Mouse (Mus musculus) olfactory bulb, adult 2 months (tissue): ENCODE measurements around the gene Krt26.

Source experiments
- CTCF ChIP-seq: fragments of 200-500 bp; IDR thresholded peaks from 2 replicates; pipeline ENCODE4 v1.5.1; 2012; ENCODE audit warnings: low read depth, mild to moderate bottlenecking, low read length, moderate library complexity; ENCODE audit not compliant: insufficient read depth
- POLR2A ChIP-seq: fragments of 200-500 bp; IDR thresholded peaks from 2 replicates; pipeline ENCODE4 v1.6.1; 2012; ENCODE audit warnings: mild to moderate bottlenecking, low read depth, low read length, moderate library complexity; ENCODE audit not compliant: insufficient read depth

- TF ChIP-seq POLR2A (no peak), CTCF (no peak)
These were observed 42.7 kb downstream of the Krt26 start for GRCm38 (mm10) chr11:99295039-99295438.
